Mouse (Mus musculus): ENCODE data around the gene Phldb3.

- TF ChIP-seq POLR2AphosphoS2 (IDR thresholded peaks at IDR 0.05; ENCODE audit: low read length) (no peak), MXI1 (IDR thresholded peaks at IDR 0.05; ENCODE audit: low read depth, low read length) (no peak), TCF12 (IDR thresholded peaks at IDR 0.05; ENCODE audit: low read depth, low read length) (no peak), EP300 (IDR thresholded peaks at IDR 0.05; ENCODE audit: low read depth in 1 of 2, low read length in 2 of 2) (no peak), GABPA (IDR thresholded peaks at IDR 0.05; ENCODE audit: low read depth, low read length) (no peak), MYB (IDR thresholded peaks at IDR 0.05; ENCODE audit: low read depth, low read length) (no peak), RCOR1 (IDR thresholded peaks at IDR 0.05; ENCODE audit: low read depth, low read length) (no peak), CTCF (IDR thresholded peaks at IDR 0.05 in 2 of 3, conservative IDR thresholded peaks at IDR 0.05 in 1 of 3; ENCODE audit: control insufficient read depth in 1 of 3, insufficient read depth in 1 of 3, low read depth in 2 of 3, low read length in 3 of 3, poor library complexity in 1 of 3, severe bottlenecking in 1 of 3) (no peak), TBP (IDR thresholded peaks at IDR 0.05; ENCODE audit: low read depth, low read length) (no peak), ZMIZ1 (IDR thresholded peaks at IDR 0.05; ENCODE audit: low read depth, low read length) (no peak), ZC3H11A (IDR thresholded peaks at IDR 0.05; ENCODE audit: low read depth, low read length) (no peak), MAX (IDR thresholded peaks at IDR 0.05; ENCODE audit: low read length) (no peak), NELFE (IDR thresholded peaks at IDR 0.05; ENCODE audit: low read depth, low read length) (no peak)
Measured at GRCm38 (mm10) chr7:24659737-24660357, 49.3 kb downstream of the Phldb3 start.
